Mouse (Mus musculus) kidney, adult 11 months (tissue): ENCODE data around the gene Klhl31.

Experiments
- DNase-seq: peaks from one replicate; pipeline ENCODE4 v3.0.0; 2022

Klhl31 gene

DNA sequence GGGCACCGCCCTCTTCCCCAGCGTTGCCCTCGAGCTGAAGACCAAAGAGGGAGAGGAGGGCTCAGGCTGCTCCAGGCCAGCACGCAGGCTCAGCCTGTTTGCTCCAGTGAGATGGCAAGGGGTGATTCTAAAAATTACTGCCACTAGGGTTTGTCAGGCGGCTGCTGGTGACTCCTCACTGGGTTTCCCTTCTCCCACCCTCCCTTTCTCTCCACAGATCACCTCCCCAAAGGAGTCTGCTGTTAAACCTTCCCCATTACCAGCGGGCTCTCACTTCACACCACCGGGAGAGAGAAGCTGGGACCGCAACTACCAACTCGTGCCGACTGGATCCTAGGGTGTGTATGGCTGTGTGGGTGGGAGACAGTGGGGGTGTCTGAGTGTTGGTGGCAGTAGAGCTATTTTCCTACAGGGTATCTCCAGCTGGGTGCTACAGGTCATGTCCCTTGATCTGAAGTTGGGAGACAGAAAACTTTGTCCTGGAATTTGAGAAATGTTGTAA, at the start of gene Klhl31:
Klhl31 (plus strand) TSS at position 51 of the 502 bp plus-strand sequence.
- peak; percentile 18 for DNase-seq

DNA sequence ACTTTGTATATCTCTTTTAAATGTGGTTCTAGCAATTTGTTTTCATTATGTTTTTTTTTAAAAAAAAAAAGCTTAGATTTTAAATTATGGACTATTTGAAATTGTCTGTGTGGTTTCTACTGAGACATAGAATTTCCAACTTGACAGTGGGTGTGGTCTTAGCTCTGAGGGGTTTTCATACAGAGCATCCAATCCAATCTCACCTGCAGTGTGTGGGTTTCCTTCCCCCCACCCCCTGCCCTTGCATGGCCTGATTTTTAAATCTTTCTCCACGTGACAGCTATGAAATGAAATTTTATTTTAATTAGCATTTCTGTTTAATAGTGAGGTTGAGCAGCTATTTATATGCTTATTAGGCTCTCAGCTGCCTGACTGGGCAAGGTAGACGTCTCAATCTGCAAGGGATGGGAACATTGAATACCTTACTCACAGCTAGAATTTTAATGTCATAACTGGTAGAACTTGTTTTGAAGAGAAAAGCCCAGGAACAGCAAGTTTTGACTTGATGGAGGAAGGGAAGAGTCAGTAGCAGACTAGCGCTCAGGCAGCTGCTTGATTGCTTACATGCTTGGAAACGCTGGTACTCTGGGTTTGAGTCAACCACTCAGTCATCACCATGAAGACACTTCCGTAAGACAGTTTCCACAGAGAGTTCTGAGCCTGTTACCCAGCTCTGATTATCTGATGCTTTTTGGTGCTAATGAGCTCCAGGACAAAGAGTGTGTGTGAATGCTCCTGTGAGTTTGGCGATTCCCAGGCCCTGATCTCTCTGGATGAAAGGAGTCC, 49.3 kb upstream of the Klhl31 start:
- no peak for DNase-seq

- DNase-seq = no peak
Observed at GRCm38 (mm10) chr9:77587616-77588015, 48.7 kb upstream of the Klhl31 start.

DNA sequence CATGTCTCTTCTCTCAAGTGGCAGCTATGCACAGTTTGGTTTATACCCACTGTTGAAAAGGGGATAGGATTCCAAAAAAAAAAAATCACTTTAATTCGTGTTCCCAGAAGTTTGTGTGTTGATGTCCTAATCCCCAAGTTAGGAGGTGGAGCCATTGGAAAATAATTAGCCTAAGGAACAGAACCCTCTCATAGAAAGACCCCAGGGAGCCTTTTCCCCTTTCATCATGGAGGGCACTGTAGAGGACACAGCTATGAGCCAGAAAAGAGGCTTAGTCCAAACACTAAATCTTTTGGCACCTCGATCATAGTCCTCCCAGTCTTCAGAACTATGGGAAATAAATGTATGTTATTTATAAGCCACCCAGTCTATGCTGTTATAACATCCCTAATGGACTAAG, 46.8 kb upstream of the Klhl31 start:
- DNase-seq = no peak

GRCm38 (mm10) chr9:77592423-77592822, 43.9 kb upstream of the Klhl31 start:
- DNase-seq = no peak

DNA sequence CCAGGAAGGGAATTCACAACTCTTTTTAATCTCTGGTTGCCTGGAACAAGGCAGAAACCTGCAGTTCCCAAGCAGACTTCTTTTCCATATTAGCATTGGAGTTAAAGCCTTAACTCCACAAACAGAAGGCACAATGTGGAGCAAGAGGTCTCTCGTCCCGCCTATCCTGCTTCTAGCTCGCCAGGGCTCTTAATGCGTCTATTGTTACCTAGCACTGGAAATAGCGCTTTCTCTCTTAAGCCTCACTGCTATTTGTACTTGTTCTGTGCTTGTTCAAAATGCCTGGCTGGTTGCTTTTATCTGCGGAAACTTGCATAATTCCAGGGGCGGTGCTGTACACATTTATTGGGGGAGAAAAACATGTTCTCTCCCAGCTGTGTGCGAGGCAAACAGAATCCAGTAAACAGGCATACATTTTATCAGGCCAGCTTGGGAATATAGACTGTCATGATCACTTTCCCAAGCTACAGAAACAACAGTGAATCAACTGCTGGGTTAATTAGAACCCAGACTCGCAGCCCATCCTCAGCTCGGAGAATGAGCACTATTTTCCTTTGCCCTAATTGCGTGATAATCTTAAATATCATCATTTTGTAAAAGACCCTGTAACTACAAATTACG, 41.2 kb upstream of the Klhl31 start:
- no peak for DNase-seq

DNA sequence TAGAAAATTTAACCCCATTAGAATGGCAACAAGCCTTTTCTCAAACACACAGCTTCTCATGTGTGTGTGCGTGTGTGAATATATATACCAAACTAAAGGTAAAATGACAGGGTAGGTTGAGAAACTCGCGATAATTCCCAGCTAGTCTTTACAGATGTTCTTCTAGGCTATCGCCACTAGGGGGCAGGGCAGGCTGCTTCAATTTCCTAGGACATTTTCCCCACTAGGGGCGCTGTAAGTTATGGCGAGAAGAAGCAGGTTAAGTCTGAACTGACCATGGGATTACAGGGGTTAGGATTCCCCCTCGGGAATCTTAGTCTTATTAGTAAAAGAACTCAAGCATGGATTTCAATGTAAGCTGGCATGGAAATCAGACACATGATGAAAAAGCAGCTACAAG, 39.9 kb upstream of the Klhl31 start:
- DNase-seq = peak; percentile 55

DNA sequence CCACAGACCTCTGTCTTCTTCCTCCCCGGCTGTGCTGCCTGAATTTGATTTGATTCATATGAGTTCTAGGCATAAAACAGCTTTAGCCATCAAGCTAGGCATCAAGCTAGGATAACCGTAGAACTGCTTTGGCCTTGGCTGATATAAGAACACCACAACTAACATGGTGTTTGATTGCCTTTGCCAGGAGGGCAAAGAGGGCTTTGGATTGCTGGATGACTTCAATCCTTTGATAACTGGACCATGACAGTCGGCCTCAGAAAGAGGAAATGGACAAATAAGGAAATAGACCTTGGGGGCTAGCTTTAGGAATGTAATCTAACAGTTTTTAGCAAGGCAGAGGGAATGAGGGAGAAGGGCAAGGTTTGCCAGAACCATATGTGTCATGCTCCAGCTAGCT, 37.7 kb upstream of the Klhl31 start:
- no peak for DNase-seq

DNA sequence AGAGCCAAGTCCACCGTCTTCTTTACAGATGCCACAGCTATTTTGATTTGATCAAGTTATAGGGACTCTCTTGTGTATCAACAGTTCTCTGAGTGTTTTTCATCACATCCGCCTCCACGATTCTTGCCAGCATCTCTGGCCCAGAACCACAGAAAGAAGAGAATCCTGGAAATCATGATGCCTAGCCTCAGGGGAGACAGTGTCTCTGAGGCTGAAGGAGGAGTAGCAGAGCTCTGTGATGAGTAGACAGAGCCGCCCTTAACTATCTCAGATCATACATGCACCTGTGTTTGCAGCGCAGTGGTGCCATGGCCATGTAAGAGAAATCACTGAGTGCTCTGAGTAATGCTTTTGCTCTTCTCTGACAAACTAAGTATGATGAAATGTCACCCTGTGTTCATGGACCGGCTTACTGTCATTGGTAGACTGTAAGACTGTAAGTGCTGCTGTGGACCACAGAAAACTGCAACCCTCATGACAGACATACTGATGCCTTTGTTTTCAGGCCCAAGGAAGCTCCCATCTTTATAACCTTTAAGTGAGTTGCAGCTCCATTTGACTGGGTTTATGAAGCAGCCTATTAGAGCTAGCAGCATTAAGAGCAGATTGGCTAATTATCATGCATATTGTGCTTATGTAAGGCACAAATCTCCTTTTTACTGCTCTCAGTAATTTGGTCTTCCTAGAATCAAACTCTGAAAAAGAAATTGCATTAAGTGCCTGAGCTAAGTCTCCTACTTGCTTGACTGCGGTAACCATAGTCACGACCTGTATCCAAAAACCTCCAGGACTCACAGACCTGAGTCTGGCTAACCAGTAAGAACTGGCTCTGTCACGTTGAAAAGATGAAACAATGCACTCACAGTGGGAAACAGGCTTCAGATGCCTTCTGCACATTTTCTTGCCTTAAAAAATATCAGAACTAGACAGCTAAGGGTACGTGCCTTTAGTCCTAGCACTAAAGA, 33.7 kb upstream of the Klhl31 start:
- DNase-seq = peak; percentile 18

GRCm38 (mm10) chr9:77603965-77604509, 32.3 kb upstream of the Klhl31 start:
- DNase-seq = no peak

GRCm38 (mm10) chr9:77607295-77607694, 29.0 kb upstream of the Klhl31 start:
- no peak for DNase-seq

GRCm38 (mm10) chr9:77607840-77608239, 28.5 kb upstream of the Klhl31 start:
- no peak for DNase-seq

- no peak for DNase-seq
Observed at GRCm38 (mm10) chr9:77610811-77611210, 25.5 kb upstream of the Klhl31 start.

DNA sequence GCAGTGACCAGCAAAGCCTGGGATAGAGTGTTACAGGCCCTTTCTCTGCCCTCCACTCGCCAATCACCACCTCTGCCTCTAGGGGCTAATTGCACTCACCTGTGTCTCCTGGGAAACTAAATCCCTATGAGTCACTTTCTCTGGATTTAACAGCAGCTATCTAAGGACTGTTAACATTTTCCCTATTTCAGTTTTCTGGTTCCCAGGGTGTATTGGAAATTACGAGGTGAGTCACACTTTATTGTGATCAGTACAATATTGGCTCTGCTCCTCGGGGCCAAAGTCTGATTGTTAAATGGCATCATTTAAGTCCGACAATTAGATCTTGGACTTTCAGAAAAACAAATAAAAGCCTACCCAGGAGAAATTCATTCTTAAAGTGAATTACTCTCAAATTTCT, 24.0 kb upstream of the Klhl31 start:
- no peak for DNase-seq

GRCm38 (mm10) chr9:77615868-77616267, 20.4 kb upstream of the Klhl31 start:
- no peak for DNase-seq

DNA sequence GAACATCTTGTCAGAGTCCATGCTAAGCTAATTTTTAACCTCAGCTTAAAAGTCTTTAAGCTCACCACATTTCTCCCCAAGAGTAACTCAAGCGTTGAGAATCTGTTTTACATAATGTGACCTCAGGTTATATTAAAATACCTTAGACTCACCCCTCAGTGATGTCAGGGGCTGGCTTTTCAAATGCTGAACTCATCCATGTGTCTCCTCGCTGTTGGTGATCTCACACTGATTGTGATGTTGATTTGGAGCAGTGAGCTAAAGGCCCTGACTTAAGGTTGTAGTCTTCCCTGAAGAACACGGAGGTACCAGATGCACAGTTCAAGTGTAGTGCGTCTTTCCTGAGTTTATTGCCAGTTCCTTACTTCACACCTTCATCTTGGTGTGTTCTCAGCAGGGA, 19.5 kb upstream of the Klhl31 start:
- DNase-seq = no peak

- DNase-seq = no peak
Observed at GRCm38 (mm10) chr9:77617751-77618150, 18.5 kb upstream of the Klhl31 start.

DNA sequence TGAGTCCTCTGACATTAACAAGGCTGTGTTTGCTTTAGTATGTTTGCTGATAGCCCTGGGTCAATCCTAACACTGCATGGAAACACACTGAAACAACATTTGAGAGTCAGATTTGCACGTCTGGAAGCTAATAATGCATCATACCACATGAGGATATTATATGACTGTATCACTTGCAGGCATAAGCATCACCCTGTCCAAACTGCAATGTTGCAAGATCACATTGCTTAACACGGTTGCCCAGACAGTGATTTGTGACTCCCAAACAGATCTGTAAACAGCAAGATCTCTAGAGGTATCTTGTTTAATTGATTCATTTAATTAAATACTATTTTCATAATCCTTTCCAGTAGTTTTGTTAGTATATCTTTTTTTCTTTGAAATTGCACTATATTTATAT, 17.9 kb upstream of the Klhl31 start:
- no peak for DNase-seq

GRCm38 (mm10) chr9:77620077-77620476, 16.2 kb upstream of the Klhl31 start:
- DNase-seq = no peak

GRCm38 (mm10) chr9:77620482-77620881, 15.8 kb upstream of the Klhl31 start:
- DNase-seq = peak; percentile 52

- peak; percentile 22 for DNase-seq
Observed at GRCm38 (mm10) chr9:77622874-77623273, 13.4 kb upstream of the Klhl31 start.

DNA sequence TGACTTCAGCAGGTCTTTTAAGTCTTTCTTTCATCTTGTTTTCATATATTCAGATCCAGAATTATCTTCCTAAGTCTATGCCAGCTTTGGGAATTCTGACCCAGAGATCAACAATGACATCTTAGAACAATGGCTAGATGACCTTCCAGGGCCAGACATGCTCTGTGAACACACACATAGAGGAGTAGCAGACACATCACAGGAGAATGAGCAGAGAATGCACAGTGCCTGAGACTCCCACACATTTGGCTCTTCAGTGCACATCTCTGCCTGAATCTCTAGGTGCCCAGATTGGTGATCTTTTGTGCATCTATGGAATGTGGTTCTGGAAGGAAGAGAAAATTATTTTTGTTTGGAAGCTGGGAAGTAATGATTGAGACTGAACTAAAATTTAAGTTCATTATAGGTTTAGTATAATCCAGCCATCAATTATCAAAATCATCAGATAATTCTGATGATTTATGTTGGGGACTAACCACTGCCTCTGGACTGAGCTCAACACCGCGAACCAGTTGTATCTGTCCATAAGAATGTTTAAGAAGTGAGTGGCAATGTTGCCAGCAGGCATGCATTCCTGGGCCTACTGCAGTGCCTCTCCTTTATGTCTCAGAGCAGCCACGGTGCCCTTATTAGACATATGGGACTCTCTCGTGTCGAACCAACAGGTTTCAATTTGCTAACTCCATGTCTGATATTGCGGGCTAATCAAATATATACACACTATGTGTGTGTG, 12.8 kb upstream of the Klhl31 start:
- DNase-seq = no peak
